Mouse (Mus musculus): ENCODE data around the gene Slc4a4. TPM values are rescaled to one million over a fixed set of nuclear protein-coding genes. Genes with fewer than 3 reads are reported as not detected.

Gene Slc4a4
- polyA plus RNA-seq, 1 experiment from 2014 or later: 12.7 TPM

DNA sequence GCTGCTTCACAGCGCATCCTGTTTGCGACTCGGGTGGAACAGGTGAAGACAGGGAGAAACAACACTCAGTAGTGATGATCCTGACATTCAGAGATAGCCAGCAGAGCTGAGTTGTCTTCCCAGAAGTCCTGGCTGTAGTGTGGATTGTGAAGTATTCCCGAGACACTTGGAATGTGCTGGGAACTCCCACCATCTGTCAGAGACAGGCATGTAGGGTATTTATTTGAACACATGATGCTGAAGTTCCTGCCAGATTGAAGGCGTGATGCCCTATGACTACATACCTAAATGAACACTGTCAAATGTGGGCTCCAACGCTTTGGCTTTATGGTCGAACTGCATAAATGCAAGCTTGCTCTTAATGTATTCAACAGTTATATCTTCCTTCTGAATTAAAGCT lies 63.7 kb downstream of the Slc4a4 start:
- Histone ChIP-seq H3K36me3 (ENCODE audit: insufficient read depth, low read length) (no peaks in the 10 kb centered on the region), H3K27ac (ENCODE audit: low read length) (no peak overlapping the region), H3K9me3 (ENCODE audit: low read length) (no peaks in the 10 kb centered on the region), H3K9ac (replicated peaks; ENCODE audit: low read length) (no peak overlapping the region), H3K4me2 (replicated peaks; ENCODE audit: low read depth, low read length) (no peak overlapping the region), H3K4me3 (ENCODE audit: low read length) (no peak overlapping the region), H3K27me3 (ENCODE audit: insufficient read depth, low read length) (no peaks in the 10 kb centered on the region), H3K4me1 (ENCODE audit: insufficient read depth, low read length) (no peaks in the 10 kb centered on the region)
- 90% methylated on average over 7 of the region's 7 CpGs for WGBS
- ATAC-seq (ENCODE audit: low FRiP score, low TSS enrichment): no peak

GRCm38 (mm10) chr5:88952757-88953577 lies 66.3 kb downstream of the Slc4a4 start:
- ATAC-seq (ENCODE audit: low FRiP score, low TSS enrichment): no peak
- H3K27ac ChIP-seq (ENCODE audit: low read length): no peak overlapping the region
- no peak overlapping the region for H3K4me3 ChIP-seq (ENCODE audit: low read length)
- H3K9me3 ChIP-seq (ENCODE audit: low read length): no peaks in the 10 kb centered on the region
- no peaks in the 10 kb centered on the region for H3K36me3 ChIP-seq (ENCODE audit: insufficient read depth, low read length)
- 69% methylated on average over 17 of the region's 17 CpGs for WGBS
- no peak overlapping the region for H3K4me2 ChIP-seq (replicated peaks; ENCODE audit: low read depth, low read length)
- H3K4me1 ChIP-seq (ENCODE audit: insufficient read depth, low read length): no peaks in the 10 kb centered on the region
- no peaks in the 10 kb centered on the region for H3K27me3 ChIP-seq (ENCODE audit: insufficient read depth, low read length)
- H3K9ac ChIP-seq (replicated peaks; ENCODE audit: low read length): no peak overlapping the region

DNA sequence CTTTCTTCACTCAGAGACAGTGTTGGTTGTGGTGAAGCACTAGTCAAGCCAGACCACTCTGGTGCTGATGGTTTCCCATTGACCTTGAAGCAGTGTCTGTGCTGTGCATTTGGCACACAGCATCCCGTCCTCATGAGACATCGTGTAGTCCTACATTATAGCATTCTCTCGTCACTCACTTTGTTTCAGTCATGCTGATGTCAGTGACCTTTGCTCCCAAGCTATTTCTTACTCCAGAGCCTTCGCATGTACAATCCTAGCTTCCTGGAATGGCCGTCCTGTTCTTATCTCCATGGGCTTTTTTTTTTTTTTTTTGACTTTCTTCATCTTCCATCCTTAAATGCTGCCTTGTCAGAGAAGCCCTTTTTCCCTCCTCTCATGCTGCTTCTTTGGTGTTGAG lies 71.1 kb downstream of the Slc4a4 start:
- no peak for ATAC-seq (ENCODE audit: low FRiP score, low TSS enrichment)
- no peak overlapping the region for H3K27ac ChIP-seq (ENCODE audit: low read length)
- no peaks in the 10 kb centered on the region for H3K27me3 ChIP-seq (ENCODE audit: insufficient read depth, low read length)
- no peaks in the 10 kb centered on the region for H3K36me3 ChIP-seq (ENCODE audit: insufficient read depth, low read length)
- 82% methylated on average over 5 of the region's 5 CpGs for WGBS
- H3K4me3 ChIP-seq (ENCODE audit: low read length): no peak overlapping the region
- no peaks in the 10 kb centered on the region for H3K9me3 ChIP-seq (ENCODE audit: low read length)
- H3K9ac ChIP-seq (replicated peaks; ENCODE audit: low read length): no peak overlapping the region
- no peaks in the 10 kb centered on the region for H3K4me1 ChIP-seq (ENCODE audit: insufficient read depth, low read length)
- no peak overlapping the region for H3K4me2 ChIP-seq (replicated peaks; ENCODE audit: low read depth, low read length)

- H3K27ac ChIP-seq (ENCODE audit: low read length): no peak overlapping the region
- H3K9ac ChIP-seq (replicated peaks; ENCODE audit: low read length): no peak overlapping the region
Observed at GRCm38 (mm10) chr5:88958966-88959365, 72.3 kb downstream of the Slc4a4 start.

GRCm38 (mm10) chr5:88959412-88959811 lies 72.8 kb downstream of the Slc4a4 start:
- no peak overlapping the region for H3K9ac ChIP-seq (replicated peaks; ENCODE audit: low read length)
- H3K27me3 ChIP-seq (ENCODE audit: insufficient read depth, low read length): no peaks in the 10 kb centered on the region
- no peaks in the 10 kb centered on the region for H3K4me1 ChIP-seq (ENCODE audit: insufficient read depth, low read length)
- WGBS: 82% methylated on average over 6 of the region's 6 CpGs
- no peaks in the 10 kb centered on the region for H3K36me3 ChIP-seq (ENCODE audit: insufficient read depth, low read length)
- H3K9me3 ChIP-seq (ENCODE audit: low read length): no peaks in the 10 kb centered on the region
- H3K4me2 ChIP-seq (replicated peaks; ENCODE audit: low read depth, low read length): no peak overlapping the region
- H3K4me3 ChIP-seq (ENCODE audit: low read length): no peak overlapping the region
- no peak overlapping the region for H3K27ac ChIP-seq (ENCODE audit: low read length)
- ATAC-seq (ENCODE audit: low FRiP score, low TSS enrichment): no peak

More at GRCm38 (mm10) chr5:88958966-88959365, 72.3 kb downstream of the Slc4a4 start:
- Histone ChIP-seq H3K36me3 (ENCODE audit: insufficient read depth, low read length) (no peaks in the 10 kb centered on the region), H3K4me2 (replicated peaks; ENCODE audit: low read depth, low read length) (no peak overlapping the region), H3K27me3 (ENCODE audit: insufficient read depth, low read length) (no peaks in the 10 kb centered on the region), H3K9me3 (ENCODE audit: low read length) (no peaks in the 10 kb centered on the region), H3K4me3 (ENCODE audit: low read length) (no peak overlapping the region), H3K4me1 (ENCODE audit: insufficient read depth, low read length) (no peaks in the 10 kb centered on the region)
- ATAC-seq (ENCODE audit: low FRiP score, low TSS enrichment): no peak
- 94% methylated on average over 5 of the region's 5 CpGs for WGBS

DNA sequence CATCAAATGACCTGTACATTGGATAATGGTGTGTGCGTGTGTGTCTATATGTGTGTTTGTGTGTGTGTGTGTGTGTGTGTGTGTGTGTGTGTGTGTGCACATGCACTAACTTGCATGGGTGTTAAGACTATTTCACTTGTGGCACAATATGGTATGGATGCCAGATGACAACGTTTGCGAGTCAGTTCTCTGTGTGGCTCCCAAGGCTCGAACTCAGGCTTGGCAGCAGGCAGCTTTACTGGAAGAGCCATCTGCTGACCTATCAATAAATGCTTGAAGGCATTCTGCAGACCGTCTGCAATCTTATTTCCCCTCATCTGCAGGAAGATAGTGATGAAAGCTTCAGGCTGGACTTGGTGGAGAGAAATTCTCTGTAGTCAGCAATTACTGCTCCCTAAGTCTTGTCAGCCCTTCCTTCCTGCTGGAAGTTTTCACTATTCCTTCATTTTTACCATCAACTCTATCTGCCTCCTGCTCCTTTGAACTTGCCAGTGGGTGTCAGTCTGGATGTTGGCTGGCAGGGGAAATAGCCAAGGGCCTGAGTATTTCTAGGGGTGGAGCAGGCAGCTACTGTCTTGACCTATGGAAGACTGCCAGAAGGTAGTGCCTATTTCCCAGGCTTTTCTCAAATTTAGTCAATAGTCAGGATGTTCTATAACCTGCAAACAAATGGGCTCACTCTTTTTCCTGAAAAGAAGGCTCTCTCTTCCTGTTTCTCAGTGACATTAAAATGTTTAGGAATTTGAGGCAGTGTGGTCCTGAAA lies 73.9 kb downstream of the Slc4a4 start:
- H3K27me3 ChIP-seq (ENCODE audit: insufficient read depth, low read length): no peaks in the 10 kb centered on the region
- H3K9me3 ChIP-seq (ENCODE audit: low read length): no peaks in the 10 kb centered on the region
- no peak overlapping the region for H3K27ac ChIP-seq (ENCODE audit: low read length)
- H3K4me2 ChIP-seq (replicated peaks; ENCODE audit: low read depth, low read length): no peak overlapping the region
- 81% methylated on average over 5 of the region's 5 CpGs for WGBS
- no peaks in the 10 kb centered on the region for H3K4me1 ChIP-seq (ENCODE audit: insufficient read depth, low read length)
- no peak overlapping the region for H3K9ac ChIP-seq (replicated peaks; ENCODE audit: low read length)
- ATAC-seq (ENCODE audit: low FRiP score, low TSS enrichment): no peak
- no peak overlapping the region for H3K4me3 ChIP-seq (ENCODE audit: low read length)
- no peaks in the 10 kb centered on the region for H3K36me3 ChIP-seq (ENCODE audit: insufficient read depth, low read length)

DNA sequence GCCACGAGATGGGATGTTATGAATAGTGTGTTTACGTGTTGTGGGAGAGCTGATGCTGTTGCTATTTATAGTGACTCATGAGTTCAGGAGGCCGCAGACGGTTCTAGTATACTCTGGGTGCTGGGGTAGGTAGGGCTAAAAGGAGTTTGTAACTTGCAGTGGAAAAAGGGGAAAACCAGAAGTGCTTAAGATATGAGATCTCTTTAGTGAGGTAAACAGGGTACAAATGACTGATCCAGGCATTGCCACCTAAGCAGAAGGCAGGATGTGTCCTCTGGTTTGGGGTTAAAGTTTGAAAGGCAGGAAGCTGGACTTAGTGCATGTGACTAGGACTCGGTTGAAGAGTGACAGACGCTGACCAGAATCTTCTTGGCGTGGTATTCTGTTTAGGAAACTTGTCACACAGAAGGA lies 74.7 kb downstream of the Slc4a4 start:
- no peak for ATAC-seq (ENCODE audit: low FRiP score, low TSS enrichment)
- no peaks in the 10 kb centered on the region for H3K9me3 ChIP-seq (ENCODE audit: low read length)
- no peaks in the 10 kb centered on the region for H3K4me1 ChIP-seq (ENCODE audit: insufficient read depth, low read length)
- H3K9ac ChIP-seq (replicated peaks; ENCODE audit: low read length): no peak overlapping the region
- WGBS: 66% methylated on average over 7 of the region's 7 CpGs
- H3K27me3 ChIP-seq (ENCODE audit: insufficient read depth, low read length): no peaks in the 10 kb centered on the region
- no peak overlapping the region for H3K27ac ChIP-seq (ENCODE audit: low read length)
- H3K36me3 ChIP-seq (ENCODE audit: insufficient read depth, low read length): no peaks in the 10 kb centered on the region
- H3K4me3 ChIP-seq (ENCODE audit: low read length): no peak overlapping the region
- H3K4me2 ChIP-seq (replicated peaks; ENCODE audit: low read depth, low read length): no peak overlapping the region

- WGBS: 70% methylated on average over 6 of the region's 6 CpGs
- Histone ChIP-seq H3K9ac (replicated peaks; ENCODE audit: low read length) (no peak overlapping the region), H3K27me3 (ENCODE audit: insufficient read depth, low read length) (no peaks in the 10 kb centered on the region), H3K4me3 (ENCODE audit: low read length) (no peak overlapping the region), H3K9me3 (ENCODE audit: low read length) (no peaks in the 10 kb centered on the region), H3K36me3 (ENCODE audit: insufficient read depth, low read length) (no peaks in the 10 kb centered on the region), H3K27ac (ENCODE audit: low read length) (no peak overlapping the region), H3K4me1 (ENCODE audit: insufficient read depth, low read length) (peaks cover 8% of the 10 kb centered on the region), H3K4me2 (replicated peaks; ENCODE audit: low read depth, low read length) (no peak overlapping the region)
- no peak for ATAC-seq (ENCODE audit: low FRiP score, low TSS enrichment)
Observed at GRCm38 (mm10) chr5:88964685-88965290, 78.2 kb downstream of the Slc4a4 start.

- peaks cover 8% of the 10 kb centered on the region for H3K4me1 ChIP-seq (ENCODE audit: insufficient read depth, low read length)
- H3K4me3 ChIP-seq (ENCODE audit: low read length): no peak overlapping the region
- H3K9me3 ChIP-seq (ENCODE audit: low read length): no peaks in the 10 kb centered on the region
- no peak overlapping the region for H3K27ac ChIP-seq (ENCODE audit: low read length)
- H3K9ac ChIP-seq (replicated peaks; ENCODE audit: low read length): no peak overlapping the region
- no peak for ATAC-seq (ENCODE audit: low FRiP score, low TSS enrichment)
- 89% methylated on average over 4 of the region's 4 CpGs for WGBS
- H3K36me3 ChIP-seq (ENCODE audit: insufficient read depth, low read length): no peaks in the 10 kb centered on the region
- no peaks in the 10 kb centered on the region for H3K27me3 ChIP-seq (ENCODE audit: insufficient read depth, low read length)
- H3K4me2 ChIP-seq (replicated peaks; ENCODE audit: low read depth, low read length): no peak overlapping the region
Observed at GRCm38 (mm10) chr5:88966507-88966906, 79.9 kb downstream of the Slc4a4 start.

Measured in kidney, embryonic 16.5 days (tissue).